Mouse (Mus musculus) C2C12 (cell line): ENCODE results near the gene Rmi2.

Source experiments
- CEBPB ChIP-seq: IDR thresholded peaks from one replicate; pipeline ENCODE4 v1.6.1; 2011; ENCODE audit warnings: low read depth, mild to moderate bottlenecking, control low read depth, moderate library complexity
- CTCF ChIP-seq: IDR thresholded peaks from one replicate; pipeline ENCODE4 v1.5.1; 2011; ENCODE audit not compliant: control insufficient read depth, insufficient read depth, insufficient read length
- MAX ChIP-seq: IDR thresholded peaks from one replicate; pipeline ENCODE4 v1.6.1; 2011; ENCODE audit warnings: mild to moderate bottlenecking, control low read depth
- MYOD1 ChIP-seq: IDR thresholded peaks from one replicate; pipeline ENCODE4 v1.6.1; 2011; ENCODE audit warnings: low read depth; ENCODE audit not compliant: control insufficient read depth, insufficient read length
- MYOG ChIP-seq: IDR thresholded peaks from one replicate; pipeline ENCODE4 v1.6.1; 2011; ENCODE audit not compliant: control insufficient read depth, insufficient read length; ENCODE audit errors: extremely low read depth
- USF1 ChIP-seq: IDR thresholded peaks from one replicate; pipeline ENCODE4 v1.6.1; 2011; ENCODE audit warnings: low read depth, mild to moderate bottlenecking, control low read depth, moderate library complexity

- TF ChIP-seq CTCF = no peak
- TF ChIP-seq CEBPB = no peak
- no peak for TF ChIP-seq USF1
- no peak for TF ChIP-seq MYOG
- TF ChIP-seq MYOD1 = no peak
- no peak for TF ChIP-seq MAX
Measured at GRCm38 (mm10) chr16:10936700-10937319, 102.0 kb downstream of the Rmi2 start.
